Mouse (Mus musculus): Measurements from ENCODE around the gene 1300017J02Rik.

DNA sequence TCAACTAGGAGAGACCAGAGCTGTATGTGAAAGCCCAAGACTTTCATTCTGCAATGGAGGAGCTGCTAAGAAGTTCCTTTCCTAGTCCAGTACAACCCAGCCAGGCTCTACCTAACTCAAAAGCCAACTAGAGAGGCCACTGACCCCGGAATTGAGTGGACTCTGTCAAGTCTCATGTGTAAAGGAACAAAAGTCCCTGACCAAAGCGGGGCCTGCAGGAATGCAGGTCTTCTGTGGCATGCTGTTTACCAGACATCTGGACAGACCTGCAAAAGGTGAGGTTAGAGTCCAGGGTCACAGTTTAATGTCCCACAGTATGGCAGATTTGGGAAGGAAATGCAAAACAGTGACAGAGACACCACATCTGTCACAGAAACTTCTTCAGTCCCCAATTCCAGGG lies 63.7 kb downstream of the 1300017J02Rik start:
- TF ChIP-seq POLR2A (IDR thresholded peaks at IDR 0.05; ENCODE audit: insufficient read depth, low read depth, low read length) (no peak), CTCF (IDR thresholded peaks at IDR 0.05) (no peak), EP300 (IDR thresholded peaks at IDR 0.05; ENCODE audit: insufficient read depth, low read depth, low read length) (no peak)
